Comparison of ENCODE assay signal across 8 mouse cellular contexts in genomic region chr7:15912183-15912582, GRCm38 (mm10). TPM values are rescaled to one million over a fixed set of nuclear protein-coding genes. Genes with fewer than 3 reads are reported as not detected.
A peak's percentile ranks its signal among the peaks of the same experiment; 100 is the strongest.
DNase-seq lines count a peak whose midpoint lies in the region; ATAC-seq and TF ChIP-seq lines count a peak whose summit lies in the region.

No protein-coding gene starts in this region.

- H3K4me3 ChIP-seq in CH12.LX (replicated peaks in 1 of 3; ENCODE audit: low read depth in 2 of 3, low read length in 2 of 3, poor library complexity in 1 of 3), result no peak overlapping the region
- H3K4me3 ChIP-seq in embryonic facial prominence, embryonic 13.5 days, result no peak overlapping the region
- H3K4me3 ChIP-seq in heart, embryonic 13.5 days, result no peak overlapping the region
- H3K4me3 ChIP-seq in kidney, embryonic 15.5 days (replicated peaks), result no peak overlapping the region
- H3K4me3 ChIP-seq in lung, embryonic 14.5 days (ENCODE audit: low read depth, low read length), result no peak overlapping the region
- H3K4me3 ChIP-seq in olfactory bulb, adult 2 months (ENCODE audit: insufficient read depth, low read depth, low read length), result no peak overlapping the region

- dilution Hi-C loops in CH12.LX (cut with MboI; ENCODE audit: extremely low pct_ligation_motif_present, extremely low pct_unique_long_range_greater_than_20kb, low sequenced_read_pairs), result no loop called here

- no peak overlapping the region for H3K4me2 ChIP-seq in CH12.LX (ENCODE audit: insufficient read depth, low read depth, poor library complexity, severe bottlenecking)
- H3K4me2 ChIP-seq in embryonic facial prominence, embryonic 13.5 days, result no peak overlapping the region
- H3K4me2 ChIP-seq in heart, embryonic 13.5 days, result peak overlapping the region; percentile 22; the same call in 1 of the 2 replicates
- no peak overlapping the region for H3K4me2 ChIP-seq in kidney, embryonic 15.5 days
- no peak overlapping the region for H3K4me2 ChIP-seq in lung, embryonic 14.5 days

- in situ Hi-C loops in CH12.LX (cut with MboI; ENCODE audit: low pct_ligation_motif_present, low pct_unique_long_range_greater_than_20kb, low sequenced_read_pairs), result no loop called here

- no peak overlapping the region for H3K9ac ChIP-seq in CH12.LX (ENCODE audit: insufficient read depth, low read depth)
- no peak overlapping the region for H3K9ac ChIP-seq in embryonic facial prominence, embryonic 13.5 days
- 0 out of 2 replicates have a peak overlapping the region, but pooled peaks have one; percentile 28 for H3K9ac ChIP-seq in heart, embryonic 13.5 days
- H3K9ac ChIP-seq in kidney, embryonic 15.5 days, result no peak overlapping the region
- H3K9ac ChIP-seq in lung, embryonic 14.5 days, result no peak overlapping the region

- no peaks in the 10 kb centered on the region for H3K79me2 ChIP-seq in CH12.LX (replicated peaks; ENCODE audit: control insufficient read depth, extremely low read depth, insufficient read depth, poor library complexity, severe bottlenecking)

- ATAC-seq in embryonic facial prominence, embryonic 13.5 days (ENCODE audit: insufficient number of reproducible peaks, insufficient read depth, low FRiP score, low TSS enrichment, low read depth), result peak; percentile 15; the same call in 1 of the 2 replicates
- ATAC-seq in heart, embryonic 13.5 days (ENCODE audit: extremely low read depth, insufficient number of reproducible peaks, low FRiP score, low TSS enrichment), result peak; percentile 35; the same call in 1 of the 2 replicates
- ATAC-seq in kidney, embryonic 15.5 days (replicated peaks; ENCODE audit: low FRiP score), result peak; percentile 82
- peak; percentile 78 for ATAC-seq in lung, embryonic 14.5 days (ENCODE audit: insufficient read depth)

- TF ChIP-seq RAD21 in CH12.LX (IDR thresholded peaks at IDR 0.05; ENCODE audit: low read depth, low read length), result peak; percentile 78

- peaks cover 9% of the 10 kb centered on the region for H3K27me3 ChIP-seq in CH12.LX (replicated peaks)
- H3K27me3 ChIP-seq in embryonic facial prominence, embryonic 13.5 days, result no peaks in the 10 kb centered on the region
- H3K27me3 ChIP-seq in heart, embryonic 13.5 days (replicated peaks), result no peaks in the 10 kb centered on the region
- H3K27me3 ChIP-seq in kidney, embryonic 15.5 days, result no peaks in the 10 kb centered on the region
- no peaks in the 10 kb centered on the region for H3K27me3 ChIP-seq in lung, embryonic 14.5 days (ENCODE audit: insufficient read depth, low read length)

- TF ChIP-seq POLR2A in CH12.LX (IDR thresholded peaks at IDR 0.05; ENCODE audit: low read depth, low read length), result no peak
- TF ChIP-seq POLR2A in olfactory bulb, adult 2 months (IDR thresholded peaks at IDR 0.05; ENCODE audit: insufficient read depth, low read depth, low read length), result no peak

- peaks cover 8 to 14% of the 10 kb centered on the region in 2 experiments for H3K36me3 ChIP-seq in CH12.LX (replicated peaks in 1 of 2; ENCODE audit: control insufficient read depth in 1 of 2, insufficient read depth in 1 of 2, low read length in 1 of 2)
- H3K36me3 ChIP-seq in embryonic facial prominence, embryonic 13.5 days, result peaks cover 12% of the 10 kb centered on the region
- peaks cover 12% of the 10 kb centered on the region for H3K36me3 ChIP-seq in heart, embryonic 13.5 days
- H3K36me3 ChIP-seq in kidney, embryonic 15.5 days, result peaks cover 8% of the 10 kb centered on the region
- H3K36me3 ChIP-seq in lung, embryonic 14.5 days (ENCODE audit: insufficient read depth), result peaks cover 6% of the 10 kb centered on the region

- H3K4me1 ChIP-seq in CH12.LX (ENCODE audit: control insufficient read depth in 1 of 2, insufficient read depth in 2 of 2), result peaks cover 5 to 10% of the 10 kb centered on the region in 2 experiments; a peak in 3 of 4 replicates
- H3K4me1 ChIP-seq in embryonic facial prominence, embryonic 13.5 days, result no peaks in the 10 kb centered on the region
- 0 out of 2 replicates have a peak, but pooled peaks cover 4% of the 10 kb centered on the region for H3K4me1 ChIP-seq in heart, embryonic 13.5 days
- no peaks in the 10 kb centered on the region for H3K4me1 ChIP-seq in kidney, embryonic 15.5 days
- no peaks in the 10 kb centered on the region for H3K4me1 ChIP-seq in lung, embryonic 14.5 days (ENCODE audit: insufficient read depth)
- H3K4me1 ChIP-seq in olfactory bulb, adult 2 months (ENCODE audit: control insufficient read depth, insufficient read depth, low read length), result no peaks in the 10 kb centered on the region; the same call in 1 of the 2 replicates

- peak; percentile 64 to 88 for TF ChIP-seq CTCF in CH12.LX (conservative IDR thresholded peaks at IDR 0.05 in 1 of 2, IDR thresholded peaks at IDR 0.05 in 1 of 2; ENCODE audit: low read depth in 2 of 2, low read length in 2 of 2)
- TF ChIP-seq CTCF in lung, embryonic 14.5 days (IDR thresholded peaks at IDR 0.05; ENCODE audit: low read depth), result peak; percentile 87
- TF ChIP-seq CTCF in olfactory bulb, adult 2 months (IDR thresholded peaks at IDR 0.05; ENCODE audit: insufficient read depth, low read depth, low read length), result peak; percentile 68

- no peaks in the 10 kb centered on the region for H3K9me3 ChIP-seq in CH12.LX (replicated peaks; ENCODE audit: low read length)
- no peaks in the 10 kb centered on the region for H3K9me3 ChIP-seq in embryonic facial prominence, embryonic 13.5 days
- no peaks in the 10 kb centered on the region for H3K9me3 ChIP-seq in heart, embryonic 13.5 days
- no peaks in the 10 kb centered on the region for H3K9me3 ChIP-seq in kidney, embryonic 15.5 days (replicated peaks)
- H3K9me3 ChIP-seq in lung, embryonic 14.5 days (ENCODE audit: low read depth, low read length), result no peaks in the 10 kb centered on the region

- no peak overlapping the region for H3K27ac ChIP-seq in CH12.LX (ENCODE audit: insufficient read depth, low read depth)
- no peak overlapping the region for H3K27ac ChIP-seq in embryonic facial prominence, embryonic 13.5 days
- H3K27ac ChIP-seq in heart, embryonic 13.5 days (replicated peaks), result no peak overlapping the region
- H3K27ac ChIP-seq in kidney, embryonic 15.5 days, result no peak overlapping the region
- H3K27ac ChIP-seq in lung, embryonic 14.5 days (ENCODE audit: low read depth), result no peak overlapping the region
- no peak overlapping the region for H3K27ac ChIP-seq in olfactory bulb, adult 2 months (ENCODE audit: insufficient read depth, low read depth, low read length)

- peak; percentile 86 for DNase-seq in CH12.LX (ENCODE audit: extremely low read depth)
- peak; percentile 73 to 82 for DNase-seq in adrenal gland, postnatal 36 days
- DNase-seq in lung, embryonic 14.5 days, result peak; percentile 93
- peak; percentile 29 for DNase-seq in testis, postnatal 14 days (ENCODE audit: low spot score)

- WGBS in embryonic facial prominence, embryonic 13.5 days, result 0% methylated on average over 4 of the region's 4 CpGs
- under 1% methylated on average over 4 of the region's 4 CpGs for WGBS in heart, embryonic 13.5 days
- under 1% methylated on average over 4 of the region's 4 CpGs for WGBS in kidney, embryonic 15.5 days
- under 1% methylated on average over 4 of the region's 4 CpGs for WGBS in lung, embryonic 14.5 days
- under 1% methylated on average over 4 of the region's 4 CpGs for WGBS in olfactory bulb, adult 2 months

- TF ChIP-seq EP300 in CH12.LX (IDR thresholded peaks at IDR 0.05; ENCODE audit: low read length), result no peak

RNA-seq across cellular contexts. Expression of gene Selenow, which starts 10.0 kb away (rescaled TPM):
- total RNA-seq in CH12.LX (2012; rRNA removed) (62.2 and 65.2 TPM in 2 replicates), CH12.LX (2014; rRNA removed) (44.1 and 44.9 TPM in 2 replicates)
- 244 and 257 TPM in 2 replicates for polyA plus RNA-seq in CH12.LX (2012; ENCODE audit: insufficient read length, low read depth)
- total RNA-seq in adrenal gland, postnatal 36 days (2021), result 100 to 1,000 TPM; 174 to 216 TPM
- 1,180 and 1,188 TPM in 2 replicates for polyA plus RNA-seq in embryonic facial prominence, embryonic 13.5 days (2015; fragmentation: Nextera tagmentation; extraction: Ambion mirVana)
- 667 and 720 TPM in 2 replicates for polyA plus RNA-seq in heart, embryonic 13.5 days (2015; fragmentation: Nextera tagmentation; extraction: Ambion mirVana)
- polyA plus RNA-seq in kidney, embryonic 15.5 days (2015; fragmentation: Nextera tagmentation; extraction: Ambion mirVana), result 745 and 748 TPM in 2 replicates
- 909 and 927 TPM in 2 replicates for polyA plus RNA-seq in lung, embryonic 14.5 days (2014; fragmentation: Nextera tagmentation; extraction: Ambion mirVana)
- polyA plus RNA-seq in olfactory bulb, adult 2 months (2012; ENCODE audit: insufficient read depth, insufficient read length, low replicate concordance, missing spikeins), result 430 TPM in 1 of 2 replicates, not detected in the other

RNA-seq across cellular contexts. Expression of gene Crxos, which starts 29.8 kb away (rescaled TPM):
- 0.71 TPM in 1 of 2 replicates, not detected in the other for total RNA-seq in CH12.LX (2012; rRNA removed)
- 1.1 and 1.7 TPM in 2 replicates for total RNA-seq in CH12.LX (2014; rRNA removed)
- polyA plus RNA-seq in CH12.LX (2012; ENCODE audit: insufficient read length, low read depth), result 0.94 and 1.5 TPM in 2 replicates
- not detected for total RNA-seq in adrenal gland, postnatal 36 days (2021)
- not detected in 2 replicates for polyA plus RNA-seq in embryonic facial prominence, embryonic 13.5 days (2015; fragmentation: Nextera tagmentation; extraction: Ambion mirVana)
- polyA plus RNA-seq in heart, embryonic 13.5 days (2015; fragmentation: Nextera tagmentation; extraction: Ambion mirVana), result not detected in 2 replicates
- polyA plus RNA-seq in kidney, embryonic 15.5 days (2015; fragmentation: Nextera tagmentation; extraction: Ambion mirVana), result not detected in 2 replicates
- polyA plus RNA-seq in lung, embryonic 14.5 days (2014; fragmentation: Nextera tagmentation; extraction: Ambion mirVana), result not detected in 2 replicates
- not detected in 2 replicates for polyA plus RNA-seq in olfactory bulb, adult 2 months (2012; ENCODE audit: insufficient read depth, insufficient read length, low replicate concordance, missing spikeins)

RNA-seq across cellular contexts. Expression of gene Crx, which starts 32.4 kb away (rescaled TPM):
- total RNA-seq in CH12.LX (2012; rRNA removed), result not detected in 2 replicates
- not detected in 2 replicates for total RNA-seq in CH12.LX (2014; rRNA removed)
- polyA plus RNA-seq in CH12.LX (2012; ENCODE audit: insufficient read length, low read depth), result not detected in 2 replicates
- not detected for total RNA-seq in adrenal gland, postnatal 36 days (2021)
- polyA plus RNA-seq in embryonic facial prominence, embryonic 13.5 days (2015; fragmentation: Nextera tagmentation; extraction: Ambion mirVana), result not detected in 2 replicates
- not detected in 2 replicates for polyA plus RNA-seq in heart, embryonic 13.5 days (2015; fragmentation: Nextera tagmentation; extraction: Ambion mirVana)
- not detected in 2 replicates for polyA plus RNA-seq in kidney, embryonic 15.5 days (2015; fragmentation: Nextera tagmentation; extraction: Ambion mirVana)
- polyA plus RNA-seq in lung, embryonic 14.5 days (2014; fragmentation: Nextera tagmentation; extraction: Ambion mirVana), result not detected in 2 replicates
- polyA plus RNA-seq in olfactory bulb, adult 2 months (2012; ENCODE audit: insufficient read depth, insufficient read length, low replicate concordance, missing spikeins), result not detected in 2 replicates

RNA-seq across cellular contexts. Expression of gene Nop53, which starts 33.7 kb away (rescaled TPM):
- 234 and 310 TPM in 2 replicates for total RNA-seq in CH12.LX (2012; rRNA removed)
- 171 and 199 TPM in 2 replicates for total RNA-seq in CH12.LX (2014; rRNA removed)
- polyA plus RNA-seq in CH12.LX (2012; ENCODE audit: insufficient read length, low read depth), result 291 and 339 TPM in 2 replicates
- total RNA-seq in adrenal gland, postnatal 36 days (2021), result 100 to 1,000 TPM; 181 to 189 TPM
- polyA plus RNA-seq in embryonic facial prominence, embryonic 13.5 days (2015; fragmentation: Nextera tagmentation; extraction: Ambion mirVana), result 210 and 222 TPM in 2 replicates
- polyA plus RNA-seq in heart, embryonic 13.5 days (2015; fragmentation: Nextera tagmentation; extraction: Ambion mirVana), result 107 and 116 TPM in 2 replicates
- 194 and 195 TPM in 2 replicates for polyA plus RNA-seq in kidney, embryonic 15.5 days (2015; fragmentation: Nextera tagmentation; extraction: Ambion mirVana)
- polyA plus RNA-seq in lung, embryonic 14.5 days (2014; fragmentation: Nextera tagmentation; extraction: Ambion mirVana), result 184 and 187 TPM in 2 replicates
- not detected in 2 replicates for polyA plus RNA-seq in olfactory bulb, adult 2 months (2012; ENCODE audit: insufficient read depth, insufficient read length, low replicate concordance, missing spikeins)

RNA-seq across cellular contexts. Expression of gene Ehd2, which starts 55.2 kb away (rescaled TPM):
- total RNA-seq in CH12.LX (2012; rRNA removed), result 4.7 and 7.0 TPM in 2 replicates
- total RNA-seq in CH12.LX (2014; rRNA removed), result 1.1 and 1.2 TPM in 2 replicates
- polyA plus RNA-seq in CH12.LX (2012; ENCODE audit: insufficient read length, low read depth), result 4.4 and 5.2 TPM in 2 replicates
- 10 to 100 TPM; 36.7 to 85.9 TPM for total RNA-seq in adrenal gland, postnatal 36 days (2021)
- polyA plus RNA-seq in embryonic facial prominence, embryonic 13.5 days (2015; fragmentation: Nextera tagmentation; extraction: Ambion mirVana), result 36.9 and 41.2 TPM in 2 replicates
- 37.4 and 40.2 TPM in 2 replicates for polyA plus RNA-seq in heart, embryonic 13.5 days (2015; fragmentation: Nextera tagmentation; extraction: Ambion mirVana)
- 39.4 and 39.5 TPM in 2 replicates for polyA plus RNA-seq in kidney, embryonic 15.5 days (2015; fragmentation: Nextera tagmentation; extraction: Ambion mirVana)
- polyA plus RNA-seq in lung, embryonic 14.5 days (2014; fragmentation: Nextera tagmentation; extraction: Ambion mirVana), result 61.2 and 67.5 TPM in 2 replicates
- polyA plus RNA-seq in olfactory bulb, adult 2 months (2012; ENCODE audit: insufficient read depth, insufficient read length, low replicate concordance, missing spikeins), result not detected in 2 replicates

Comparison
In these comparisons a context has a peak if more than half of its experiments do, and no peak if none do; other contexts are left out.
1. DNase-seq: peak in every context shown above with its lines; median percentile 93 in lung, embryonic 14.5 days; 86 in CH12.LX; 78 in adrenal gland, postnatal 36 days; 29 in testis, postnatal 14 days.
2. ATAC-seq: peak in every context shown above with its lines; median percentile 82 in kidney, embryonic 15.5 days; 78 in lung, embryonic 14.5 days; 35 in heart, embryonic 13.5 days; 15 in embryonic facial prominence, embryonic 13.5 days.